Mouse (Mus musculus) neural tube, embryonic 12.5 days (tissue): ENCODE data around the gene Cryzl2. TPM values are rescaled to one million over a fixed set of nuclear protein-coding genes. Genes with fewer than 3 reads are reported as not detected.

ENCODE experiments used
- ATAC-seq: fragments of 200-750 bp; cut with Nextera tagmentation; 2 replicates; pipeline ENCODE4 v1.8.0; 2017; ENCODE audit warnings: low read depth, mild to moderate bottlenecking, moderate TSS enrichment, moderate library complexity; ENCODE audit not compliant: low FRiP score
- H3K27ac ChIP-seq: fragments of 300-500 bp; sonication (generic); 2 replicates; pipeline ENCODE4 v1.5.1; 2016
- H3K27me3 ChIP-seq: fragments of 300-500 bp; sonication (generic); replicated peaks from 2 replicates; pipeline ENCODE4 v1.6.1; 2016; ENCODE audit warnings: mild to moderate bottlenecking
- H3K36me3 ChIP-seq: fragments of 300-500 bp; sonication (generic); 2 replicates; pipeline ENCODE4 v1.6.1; 2016; ENCODE audit warnings: mild to moderate bottlenecking
- H3K4me1 ChIP-seq: fragments of 300-500 bp; sonication (generic); 2 replicates; pipeline ENCODE4 v1.6.1; 2016
- H3K4me2 ChIP-seq: fragments of 300-500 bp; sonication (generic); replicated peaks from 2 replicates; pipeline ENCODE4 v1.6.1; 2016; ENCODE audit warnings: mild to moderate bottlenecking
- H3K4me3 ChIP-seq: fragments of 300-500 bp; sonication (generic); 2 replicates; pipeline ENCODE4 v1.5.1; 2016
- H3K9ac ChIP-seq: fragments of 300-500 bp; sonication (generic); 2 replicates; pipeline ENCODE4 v1.6.1; 2016; ENCODE audit warnings: mild to moderate bottlenecking
- H3K9me3 ChIP-seq: fragments of 300-500 bp; sonication (generic); 2 replicates; pipeline ENCODE4 v1.6.1; 2016; ENCODE audit warnings: mild to moderate bottlenecking
- WGBS: fragments of 180-500 bp; shearing (Covaris S2); methylation state at CpG from one replicate; pipeline ENCODE4 v1.1.7; 2016; 5-methylcytosine and 5-hydroxymethylcytosine counted together
- polyA plus RNA-seq: library from polyadenylated mRNA; unstranded; fragments of >200 nt; fragmentation: Nextera tagmentation; extraction: Ambion mirVana; gene quantifications from 2 replicates; pipeline ENCODE4 v1.2.1, GENCODE M21; 2016

The Cryzl2 gene
- polyA plus RNA-seq, 1 experiment from 2014 or later = 9.0 TPM

DNA sequence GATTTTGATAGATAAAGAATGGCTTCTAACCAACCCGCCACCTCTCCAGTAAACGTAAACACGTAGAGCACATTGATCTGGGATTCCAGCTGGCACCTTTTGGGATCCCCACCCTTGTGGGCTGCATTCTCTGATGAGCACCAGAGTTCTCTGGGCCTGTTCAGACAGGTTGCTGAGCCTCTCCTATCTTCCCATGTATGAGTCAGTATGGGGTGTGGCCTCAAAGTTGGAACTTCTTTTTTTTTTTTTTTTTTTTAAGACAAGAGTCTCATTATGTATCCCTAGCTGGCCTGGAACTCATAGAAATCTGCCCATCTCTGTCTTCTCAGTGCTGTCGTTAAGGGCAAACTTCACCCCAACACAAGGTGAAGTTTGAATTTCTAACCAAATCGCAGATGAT, 1.5 kb downstream of the Cryzl2 start:
- H3K27ac ChIP-seq = no peak overlapping the region
- H3K4me1 ChIP-seq = peaks cover 12% of the 10 kb centered on the region; the same call in 1 of the 2 replicates
- no peak for ATAC-seq
- no peaks in the 10 kb centered on the region for H3K9me3 ChIP-seq
- no peak overlapping the region for H3K9ac ChIP-seq
- no peak overlapping the region for H3K4me2 ChIP-seq
- no peaks in the 10 kb centered on the region for H3K36me3 ChIP-seq
- no peaks in the 10 kb centered on the region for H3K27me3 ChIP-seq
- no peak overlapping the region for H3K4me3 ChIP-seq
- 94% methylated on average over 5 of the region's 5 CpGs for WGBS

GRCm38 (mm10) chr1:157461276-157461675, 2.9 kb downstream of the Cryzl2 start:
- 95% methylated on average over 5 of the region's 5 CpGs for WGBS
- Histone ChIP-seq H3K27me3 (no peaks in the 10 kb centered on the region), H3K9me3 (no peaks in the 10 kb centered on the region), H3K4me3 (no peak overlapping the region), H3K9ac (no peak overlapping the region), H3K4me2 (no peak overlapping the region), H3K36me3 (no peaks in the 10 kb centered on the region), H3K4me1 (peaks cover 12% of the 10 kb centered on the region; the same call in 1 of the 2 replicates), H3K27ac (no peak overlapping the region)
- no peak for ATAC-seq

DNA sequence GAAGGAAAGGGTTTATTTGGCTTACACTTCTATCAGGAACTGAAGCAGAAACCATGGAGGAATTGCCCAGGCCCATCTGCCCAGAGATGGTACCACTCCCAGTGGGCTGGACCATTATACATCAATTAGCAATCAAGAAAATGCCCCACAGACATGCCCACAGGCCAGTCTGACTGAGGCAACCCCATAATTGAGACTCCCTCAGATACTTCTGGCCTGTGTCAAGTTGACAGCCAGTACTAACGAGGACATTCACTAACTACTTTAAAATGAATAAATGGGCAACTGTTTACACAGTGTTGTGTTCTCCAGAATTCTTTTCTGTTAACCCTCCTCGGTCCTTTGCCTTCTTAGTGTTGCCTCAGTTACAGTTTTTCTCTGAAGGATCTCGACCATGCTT, 4.0 kb downstream of the Cryzl2 start:
- Histone ChIP-seq H3K27ac (no peak overlapping the region), H3K4me3 (no peak overlapping the region), H3K9ac (no peak overlapping the region), H3K36me3 (no peaks in the 10 kb centered on the region), H3K4me2 (no peak overlapping the region), H3K4me1 (peaks cover 12% of the 10 kb centered on the region; the same call in 1 of the 2 replicates), H3K9me3 (no peaks in the 10 kb centered on the region), H3K27me3 (no peaks in the 10 kb centered on the region)
- ATAC-seq = no peak
- WGBS = 78% methylated on average over 3 of the region's 3 CpGs

DNA sequence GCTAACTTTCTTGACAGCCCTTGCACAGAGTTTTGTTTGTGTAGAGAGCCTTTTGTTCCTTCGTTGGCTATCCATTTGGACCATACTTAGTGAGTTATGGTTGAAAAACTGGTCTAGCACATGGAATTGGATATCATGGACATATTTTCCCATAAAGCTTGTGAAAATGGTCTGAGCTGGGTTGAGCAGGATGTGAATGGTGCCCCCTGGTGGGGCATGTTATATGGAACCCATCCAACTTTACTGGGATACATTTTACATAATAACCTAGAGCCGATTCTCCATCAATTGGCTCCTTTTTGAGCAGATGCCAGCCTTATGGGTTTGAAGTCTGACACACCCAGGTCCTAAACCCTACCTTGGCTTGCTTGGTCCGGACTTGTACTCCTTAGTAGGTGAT, 6.8 kb downstream of the Cryzl2 start:
- WGBS = 87% methylated on average over 3 of the region's 3 CpGs
- Histone ChIP-seq H3K4me2 (no peak overlapping the region), H3K27ac (no peak overlapping the region), H3K36me3 (no peaks in the 10 kb centered on the region), H3K27me3 (no peaks in the 10 kb centered on the region), H3K9me3 (no peaks in the 10 kb centered on the region), H3K9ac (no peak overlapping the region), H3K4me3 (no peak overlapping the region), H3K4me1 (no peaks in the 10 kb centered on the region)
- no peak for ATAC-seq

GRCm38 (mm10) chr1:157467866-157468265, 9.5 kb downstream of the Cryzl2 start:
- WGBS = 91% methylated on average over 8 of the region's 8 CpGs
- ATAC-seq = no peak
- H3K27me3 ChIP-seq = no peaks in the 10 kb centered on the region

GRCm38 (mm10) chr1:157470761-157471386, 12.5 kb downstream of the Cryzl2 start:
- WGBS = 92% methylated on average over 9 of the region's 9 CpGs
- no peaks in the 10 kb centered on the region for H3K4me1 ChIP-seq
- H3K36me3 ChIP-seq = no peaks in the 10 kb centered on the region
- no peak overlapping the region for H3K9ac ChIP-seq
- no peak overlapping the region for H3K27ac ChIP-seq
- no peaks in the 10 kb centered on the region for H3K27me3 ChIP-seq
- ATAC-seq = no peak
- no peak overlapping the region for H3K4me2 ChIP-seq
- H3K4me3 ChIP-seq = no peak overlapping the region
- H3K9me3 ChIP-seq = no peaks in the 10 kb centered on the region

More at GRCm38 (mm10) chr1:157467866-157468265, 9.5 kb downstream of the Cryzl2 start:
- H3K9ac ChIP-seq = no peak overlapping the region
- H3K4me3 ChIP-seq = no peak overlapping the region
- no peaks in the 10 kb centered on the region for H3K9me3 ChIP-seq
- H3K4me2 ChIP-seq = no peak overlapping the region
- H3K36me3 ChIP-seq = no peaks in the 10 kb centered on the region
- H3K27ac ChIP-seq = no peak overlapping the region
- H3K4me1 ChIP-seq = no peaks in the 10 kb centered on the region

DNA sequence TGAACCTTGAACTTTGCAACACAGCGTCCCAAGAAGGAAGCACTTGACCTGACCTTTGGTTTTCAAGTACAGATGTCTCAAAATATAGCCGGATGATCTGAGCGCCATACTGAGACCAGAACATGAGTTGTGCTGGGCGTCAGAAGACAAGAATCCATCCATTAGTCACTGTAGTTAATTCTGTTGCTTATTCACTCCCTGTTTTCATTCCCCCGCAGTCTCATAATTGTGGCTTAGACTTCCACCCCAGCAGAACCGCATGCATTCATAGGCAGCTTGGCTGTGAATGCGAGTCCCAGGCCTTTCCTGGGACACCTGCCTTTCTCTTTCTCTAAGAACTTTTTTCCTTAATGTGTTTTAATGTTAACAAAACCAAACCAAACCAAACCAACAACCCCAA, 14.3 kb downstream of the Cryzl2 start:
- ATAC-seq = no peak
- no peak overlapping the region for H3K27ac ChIP-seq
- WGBS = 91% methylated on average over 7 of the region's 7 CpGs
- H3K27me3 ChIP-seq = no peaks in the 10 kb centered on the region
- H3K4me3 ChIP-seq = no peak overlapping the region
- no peaks in the 10 kb centered on the region for H3K4me1 ChIP-seq
- no peak overlapping the region for H3K9ac ChIP-seq
- no peaks in the 10 kb centered on the region for H3K9me3 ChIP-seq
- no peak overlapping the region for H3K4me2 ChIP-seq
- H3K36me3 ChIP-seq = no peaks in the 10 kb centered on the region

GRCm38 (mm10) chr1:157474865-157475264, 16.5 kb downstream of the Cryzl2 start:
- no peaks in the 10 kb centered on the region for H3K4me1 ChIP-seq
- no peak for ATAC-seq
- no peak overlapping the region for H3K4me2 ChIP-seq
- 86% methylated on average over 8 of the region's 8 CpGs for WGBS
- H3K27ac ChIP-seq = no peak overlapping the region
- no peaks in the 10 kb centered on the region for H3K36me3 ChIP-seq
- H3K27me3 ChIP-seq = no peaks in the 10 kb centered on the region
- H3K9ac ChIP-seq = no peak overlapping the region
- H3K9me3 ChIP-seq = no peaks in the 10 kb centered on the region
- H3K4me3 ChIP-seq = no peak overlapping the region

- no peak overlapping the region for H3K4me3 ChIP-seq
- no peak for ATAC-seq
- WGBS = 79% methylated on average over 2 of the region's 2 CpGs
These were observed 17.9 kb downstream of the Cryzl2 start for GRCm38 (mm10) chr1:157476231-157476630.

DNA sequence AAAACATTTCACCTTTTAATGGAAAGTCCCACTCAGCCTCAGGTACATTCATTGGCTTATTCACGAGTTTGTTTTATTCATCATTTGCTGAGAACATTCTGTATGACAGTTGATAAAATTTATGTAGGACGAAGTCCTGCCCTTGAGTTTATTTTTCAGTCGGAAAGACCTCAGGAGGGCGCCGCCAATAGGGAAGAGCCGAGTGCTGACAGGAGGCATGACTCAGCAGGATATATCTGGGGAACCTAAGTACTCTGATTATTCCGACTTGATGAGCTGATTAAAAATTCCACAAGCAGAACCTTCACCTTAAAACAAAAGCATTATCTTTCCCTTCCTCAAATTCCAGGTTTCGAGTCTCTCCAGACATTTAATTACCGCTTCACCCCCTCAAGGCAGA, 21.7 kb downstream of the Cryzl2 start:
- WGBS = 39% methylated on average over 9 of the region's 9 CpGs
- no peak overlapping the region for H3K27ac ChIP-seq
- no peaks in the 10 kb centered on the region for H3K36me3 ChIP-seq
- no peaks in the 10 kb centered on the region for H3K4me1 ChIP-seq
- ATAC-seq = no peak
- no peak overlapping the region for H3K4me2 ChIP-seq
- H3K9me3 ChIP-seq = no peaks in the 10 kb centered on the region
- no peak overlapping the region for H3K9ac ChIP-seq
- no peak overlapping the region for H3K4me3 ChIP-seq
- no peaks in the 10 kb centered on the region for H3K27me3 ChIP-seq

More at GRCm38 (mm10) chr1:157476231-157476630, 17.9 kb downstream of the Cryzl2 start:
- no peak overlapping the region for H3K9ac ChIP-seq
- H3K27ac ChIP-seq = no peak overlapping the region
- no peaks in the 10 kb centered on the region for H3K4me1 ChIP-seq
- no peaks in the 10 kb centered on the region for H3K9me3 ChIP-seq
- no peaks in the 10 kb centered on the region for H3K27me3 ChIP-seq
- H3K36me3 ChIP-seq = no peaks in the 10 kb centered on the region
- H3K4me2 ChIP-seq = no peak overlapping the region

DNA sequence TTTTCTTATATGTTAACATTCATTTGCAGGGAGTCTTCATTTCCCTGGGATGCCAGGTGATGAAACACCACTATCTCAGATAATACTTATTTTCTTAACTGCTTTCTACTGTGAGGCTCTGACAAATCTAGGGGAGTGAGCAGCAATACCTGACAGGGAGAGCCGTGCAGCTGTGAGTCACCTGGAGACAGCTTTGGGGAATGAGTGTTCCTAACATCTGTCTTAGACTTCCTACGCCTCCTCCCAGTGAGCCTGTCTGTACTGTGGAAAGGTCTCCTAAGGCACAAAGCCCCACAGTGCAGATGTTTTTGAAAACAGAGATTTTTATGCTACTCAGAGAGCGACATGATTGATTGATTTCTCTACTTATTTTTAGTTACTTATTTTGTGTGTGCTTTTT, 22.5 kb downstream of the Cryzl2 start:
- no peak overlapping the region for H3K4me2 ChIP-seq
- H3K9ac ChIP-seq = no peak overlapping the region
- ATAC-seq = no peak
- no peaks in the 10 kb centered on the region for H3K4me1 ChIP-seq
- no peaks in the 10 kb centered on the region for H3K36me3 ChIP-seq
- no peak overlapping the region for H3K4me3 ChIP-seq
- no peak overlapping the region for H3K27ac ChIP-seq
- 79% methylated on average over 3 of the region's 3 CpGs for WGBS
- no peaks in the 10 kb centered on the region for H3K9me3 ChIP-seq
- H3K27me3 ChIP-seq = no peaks in the 10 kb centered on the region

- 92% methylated on average over 6 of the region's 6 CpGs for WGBS
- Histone ChIP-seq H3K4me2 (no peak overlapping the region), H3K9ac (no peak overlapping the region), H3K27ac (no peak overlapping the region), H3K36me3 (no peaks in the 10 kb centered on the region), H3K9me3 (no peaks in the 10 kb centered on the region), H3K4me3 (no peak overlapping the region), H3K27me3 (no peaks in the 10 kb centered on the region), H3K4me1 (no peaks in the 10 kb centered on the region)
- no peak for ATAC-seq
These were observed 23.3 kb downstream of the Cryzl2 start for GRCm38 (mm10) chr1:157481666-157482065.

DNA sequence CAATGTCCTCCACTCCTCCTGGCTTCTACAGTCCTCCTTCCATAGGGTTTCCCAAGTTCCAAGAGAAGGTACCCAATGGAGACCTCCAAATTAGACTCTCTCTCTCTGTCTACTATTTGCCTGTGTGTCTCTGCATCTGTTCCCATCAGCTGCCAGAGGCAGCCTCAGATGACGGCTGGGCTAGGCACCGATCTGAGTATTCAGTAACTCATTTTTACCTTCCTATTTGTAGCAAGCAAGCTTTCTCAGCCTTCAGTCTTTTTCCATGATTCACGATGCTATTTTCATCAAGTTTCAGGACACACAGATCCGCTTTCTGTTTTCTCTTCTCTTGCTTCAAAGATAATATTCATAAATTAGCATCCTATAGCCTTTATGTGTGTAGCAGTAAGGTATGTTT, 25.8 kb downstream of the Cryzl2 start:
- no peak overlapping the region for H3K27ac ChIP-seq
- H3K9ac ChIP-seq = no peak overlapping the region
- no peaks in the 10 kb centered on the region for H3K9me3 ChIP-seq
- no peaks in the 10 kb centered on the region for H3K27me3 ChIP-seq
- WGBS = 93% methylated on average over 4 of the region's 4 CpGs
- no peak overlapping the region for H3K4me2 ChIP-seq
- no peaks in the 10 kb centered on the region for H3K36me3 ChIP-seq
- no peak for ATAC-seq
- H3K4me3 ChIP-seq = no peak overlapping the region
- no peaks in the 10 kb centered on the region for H3K4me1 ChIP-seq
